Mouse (Mus musculus) inflammation-experienced regulatory T-cells, adult 6 months (primary cell): ENCODE measurements at regions not wholly inside any gene's neighbourhood (a gene's known extent, or its start where the extent isn't known, plus 50 kb on each side); places are given as distances from the start of the nearest gene placed in this dataset.

ENCODE experiments used
- ATAC-seq: one replicate; pipeline ENCODE4 v1.8.0; 2017

GRCm38 (mm10) chr2:84266883-84267554, 158.2 kb downstream of the Calcrl start:
- peak; percentile 49 for ATAC-seq

DNA sequence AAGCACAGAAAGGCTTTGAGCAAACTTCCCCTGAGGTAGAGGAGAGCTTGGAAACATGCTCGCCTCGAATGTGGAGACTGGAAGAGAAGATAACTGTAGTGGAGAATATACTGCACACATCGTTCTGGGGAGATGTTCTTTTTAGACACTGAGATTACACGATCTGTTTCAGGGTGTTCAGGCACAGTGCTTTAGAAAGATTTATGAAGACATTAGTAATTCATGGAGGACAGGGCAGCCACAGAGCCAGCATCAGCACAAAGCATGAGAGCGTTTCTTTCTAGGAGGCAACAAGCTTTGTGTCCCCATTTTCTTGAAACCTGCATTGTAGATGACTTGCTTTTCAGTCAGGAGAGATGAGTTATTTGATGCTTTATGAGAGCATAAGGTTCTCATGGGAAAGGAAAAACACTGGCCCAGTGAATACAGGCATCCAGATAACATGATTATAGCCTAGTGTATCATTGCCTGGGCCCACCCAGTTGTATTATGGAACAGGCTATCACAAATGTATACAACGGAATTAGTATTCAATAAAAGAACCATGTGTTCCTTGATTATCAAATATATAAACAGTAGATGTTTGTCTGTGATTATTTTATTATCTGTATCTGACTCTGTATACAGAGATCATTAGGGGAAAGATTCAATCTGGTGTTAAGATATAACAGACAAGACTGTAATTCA, 151.0 kb downstream of the Calcrl start:
- no peak for ATAC-seq

GRCm38 (mm10) chr2:84277181-84277580, 148.0 kb downstream of the Calcrl start:
- no peak for ATAC-seq
